Mouse (Mus musculus) ovary, postnatal 14 days (tissue): ENCODE measurements around the gene Olfr776.
"Not testable (repeated sequence)": the region's sequence is repeated elsewhere in the genome, so short reads cannot be mapped to it uniquely, and the experiment has no call there.

Source experiments
- DNase-seq: peaks from one replicate; pipeline ENCODE4 v3.0.0; 2022; ENCODE audit warnings: low spot score

Olfr776 gene

DNA sequence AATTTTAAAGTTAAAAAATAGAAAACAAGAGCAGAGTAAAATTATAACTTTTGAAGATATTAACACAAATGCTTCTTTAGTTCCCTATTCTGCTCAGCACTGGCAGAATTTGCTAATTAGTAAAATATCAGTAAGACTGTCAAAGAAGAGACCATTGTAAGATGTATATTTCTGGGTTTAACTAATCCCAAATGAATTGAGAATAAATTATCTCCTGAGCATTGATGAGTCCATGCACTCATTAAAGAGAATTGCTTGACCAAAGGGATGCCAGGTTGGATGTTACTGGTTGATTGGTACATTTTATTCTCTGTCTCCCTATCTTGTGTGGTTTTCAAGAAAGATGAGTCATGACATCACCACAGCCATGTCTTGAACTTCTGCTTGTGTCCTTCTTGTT lies at the start of gene Olfr776:
Olfr776 (plus strand) TSS at position 301 of the 400 bp plus-strand sequence.
- no peak for DNase-seq

DNA sequence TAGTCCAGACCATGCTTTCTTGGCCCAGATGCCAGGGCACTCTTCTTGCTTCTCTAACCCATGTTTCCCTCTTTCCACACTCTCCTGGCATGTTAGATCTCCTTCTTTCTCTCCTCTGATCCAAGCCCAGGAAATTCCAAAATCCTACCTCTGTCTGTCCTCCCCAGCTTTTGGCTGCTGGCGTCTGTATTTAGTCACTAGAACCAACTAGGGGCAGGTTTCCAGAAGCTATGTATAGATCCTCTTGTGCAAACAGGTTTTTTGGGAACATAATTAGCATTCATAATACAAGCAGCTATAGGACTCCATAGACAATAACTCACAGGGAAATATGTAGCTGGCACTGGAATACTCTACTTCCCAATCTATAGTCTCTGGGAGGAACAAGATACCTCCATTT lies 28.2 kb upstream of the Olfr776 start:
- DNase-seq: no peak

GRCm38 (mm10) chr10:129235904-129236303 lies 23.0 kb upstream of the Olfr776 start, which contains the start of gene Olfr774:
Gene Olfr774, plus strand, starts transcription at chr10:129236204.
- DNase-seq: no peak

DNA sequence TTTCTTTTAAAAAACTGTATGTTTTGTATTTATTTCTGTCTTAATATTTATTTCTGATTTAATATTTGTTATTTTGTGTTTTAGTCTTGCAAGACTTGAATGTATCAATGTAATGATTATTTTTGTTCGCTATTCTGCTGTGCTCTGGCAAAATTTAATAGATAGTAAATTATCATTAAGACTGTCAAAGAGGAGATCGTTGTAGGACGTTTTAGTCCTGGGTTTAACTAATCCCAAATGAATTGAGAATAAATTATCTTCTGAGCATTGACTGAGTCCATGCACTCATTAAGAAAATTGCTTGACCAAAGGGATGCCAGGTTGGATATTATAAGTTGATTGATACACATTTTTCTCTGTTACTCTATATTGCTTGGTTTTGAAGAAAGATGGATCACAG lies 10.8 kb upstream of the Olfr776 start, which contains the start of gene Olfr775:
Olfr775 (plus strand) TSS at position 301 of the 400 bp plus-strand sequence.
- no peak for DNase-seq

GRCm38 (mm10) chr10:129271081-129271535 lies 12.2 kb downstream of the Olfr776 start, which contains the start of gene Olfr777:
Gene Olfr777, minus strand, starts transcription at chr10:129271485.
- DNase-seq: no peak

- DNase-seq: not testable (repeated sequence)
Measured at GRCm38 (mm10) chr10:129312973-129313372, 54.0 kb downstream of the Olfr776 start.

GRCm38 (mm10) chr10:129313521-129313920 lies 54.6 kb downstream of the Olfr776 start:
- DNase-seq: not testable (repeated sequence)
